Mouse (Mus musculus): ENCODE results near the gene Hacd1.
A peak's percentile ranks its signal among the peaks of the same experiment; 100 is the strongest.

Hacd1 gene

DNA sequence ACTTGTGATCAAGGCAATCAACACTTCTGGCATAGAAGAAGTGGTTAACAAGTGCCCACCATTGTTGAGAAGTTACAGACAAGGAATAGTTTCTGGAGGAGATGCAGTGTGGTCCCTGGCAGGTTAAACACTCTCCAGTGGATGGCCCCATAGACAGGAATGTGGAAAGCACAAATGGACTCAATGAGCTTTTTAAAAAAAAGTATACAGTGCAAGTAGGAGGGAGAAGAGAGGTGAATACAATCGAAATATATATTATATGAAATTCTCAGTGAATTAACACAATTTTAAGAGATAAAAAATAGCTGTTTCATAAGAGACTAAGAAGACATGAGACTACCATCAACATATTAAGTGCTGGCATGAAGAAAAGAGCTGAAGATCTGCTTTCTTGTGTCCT is 36.7 kb downstream of the Hacd1 start:
- no peak for DNase-seq (ENCODE audit: low read depth in 2 of 2, low spot score in 2 of 2)

DNA sequence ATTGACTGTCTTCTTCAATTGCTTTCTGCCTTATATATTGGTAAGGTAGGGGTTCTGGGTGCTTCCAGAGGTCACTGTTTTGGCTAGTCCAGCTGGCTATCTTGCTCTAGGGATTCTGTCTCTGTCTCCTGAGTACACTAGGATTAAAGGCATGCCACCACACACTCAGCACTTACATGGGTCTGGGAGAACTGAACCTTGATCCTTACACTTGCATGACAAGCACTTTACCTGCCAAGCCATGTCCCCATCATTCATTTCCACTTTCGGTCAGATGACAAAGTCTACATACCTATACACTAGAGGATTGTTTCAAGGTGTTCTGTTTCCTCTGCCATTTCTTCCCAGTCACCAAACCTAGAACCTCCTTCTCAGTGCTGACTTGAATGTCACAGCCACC is 50.8 kb downstream of the Hacd1 start:
- DNase-seq (ENCODE audit: low read depth in 2 of 2, low spot score in 2 of 2): no peak

DNA sequence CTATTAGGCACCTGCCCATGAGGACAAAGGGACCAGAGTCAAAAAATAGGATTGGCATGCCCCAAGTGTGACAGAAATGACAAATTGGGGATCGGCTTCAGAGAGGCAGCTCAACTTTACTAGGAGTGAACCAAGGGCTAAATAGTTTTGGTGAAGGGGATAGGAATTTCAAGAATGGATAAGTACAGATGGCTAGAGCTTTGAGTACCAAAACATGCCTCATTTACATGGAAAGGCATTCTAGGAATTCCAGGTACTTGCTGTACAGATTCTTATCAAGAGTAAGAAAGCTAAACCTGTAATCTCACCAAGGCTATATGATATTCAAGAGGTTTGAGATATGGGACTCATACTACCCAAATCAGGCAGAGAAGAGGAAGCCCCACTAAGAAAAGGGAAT is 95.8 kb downstream of the Hacd1 start:
- DNase-seq (ENCODE audit: low read depth in 2 of 2, low spot score in 2 of 2): no peak

DNA sequence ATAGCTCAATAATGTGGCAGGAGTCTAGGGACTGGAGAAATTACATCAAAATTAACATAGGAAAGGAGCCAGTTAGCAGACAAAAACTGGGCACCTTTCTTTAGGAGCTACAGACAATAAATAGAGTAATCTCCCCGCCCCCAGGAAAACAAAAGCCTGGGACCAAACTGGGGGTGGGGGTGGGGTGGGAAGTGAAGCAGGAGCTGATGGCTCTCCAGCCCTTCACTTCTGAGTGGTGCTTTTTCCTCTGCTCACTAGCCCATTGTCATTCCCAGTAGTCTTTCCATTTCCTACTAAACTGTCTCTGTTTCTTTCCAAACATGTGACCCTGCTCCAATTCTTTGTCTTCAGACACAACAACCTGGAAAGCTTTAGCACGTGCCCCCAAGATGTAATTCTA is 99.5 kb downstream of the Hacd1 start:
- no peak for DNase-seq (ENCODE audit: low read depth in 2 of 2, low spot score in 2 of 2)

DNA sequence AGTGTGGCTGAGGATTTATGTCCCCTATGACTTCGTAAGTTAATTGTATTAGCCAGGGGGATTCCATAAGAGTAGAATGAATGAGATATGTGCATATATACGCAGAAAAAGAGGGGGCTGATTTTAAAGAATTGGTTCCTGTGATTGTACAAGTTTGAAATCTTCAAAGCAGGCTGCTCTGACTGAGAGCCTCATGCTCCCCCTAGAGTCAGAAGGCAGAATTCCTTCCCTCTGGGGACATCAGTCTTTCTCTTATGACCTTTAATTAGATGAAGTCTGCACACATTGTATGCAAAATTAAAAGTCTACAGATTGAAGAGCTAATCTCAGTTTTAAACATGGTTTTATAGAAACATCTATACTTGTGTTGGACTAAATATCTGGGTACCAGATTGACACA is 117.8 kb downstream of the Hacd1 start:
- peak in 1 of 2 experiments; percentile 7 for DNase-seq (ENCODE audit: low read depth in 2 of 2, low spot score in 2 of 2)

DNA sequence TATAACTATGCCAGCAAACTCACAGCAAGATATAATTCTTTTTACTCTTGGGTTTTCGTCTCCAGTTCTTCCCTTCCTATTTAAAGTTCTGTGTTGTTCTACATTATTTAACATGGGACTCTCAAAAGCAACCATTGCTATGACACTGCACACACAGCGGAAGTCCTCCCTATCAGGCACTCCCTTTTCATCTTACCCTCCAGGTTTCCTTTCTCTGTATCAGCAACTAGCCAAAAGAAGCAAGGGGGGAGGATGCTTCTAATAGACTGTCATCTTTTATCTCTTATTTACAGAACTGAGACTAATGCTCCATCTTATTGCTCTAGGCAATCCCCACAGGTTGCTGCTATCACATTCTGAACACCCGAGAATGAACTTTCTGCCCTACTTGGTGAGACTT is 120.6 kb downstream of the Hacd1 start:
- DNase-seq (ENCODE audit: low read depth in 2 of 2, low spot score in 2 of 2): no peak

DNA sequence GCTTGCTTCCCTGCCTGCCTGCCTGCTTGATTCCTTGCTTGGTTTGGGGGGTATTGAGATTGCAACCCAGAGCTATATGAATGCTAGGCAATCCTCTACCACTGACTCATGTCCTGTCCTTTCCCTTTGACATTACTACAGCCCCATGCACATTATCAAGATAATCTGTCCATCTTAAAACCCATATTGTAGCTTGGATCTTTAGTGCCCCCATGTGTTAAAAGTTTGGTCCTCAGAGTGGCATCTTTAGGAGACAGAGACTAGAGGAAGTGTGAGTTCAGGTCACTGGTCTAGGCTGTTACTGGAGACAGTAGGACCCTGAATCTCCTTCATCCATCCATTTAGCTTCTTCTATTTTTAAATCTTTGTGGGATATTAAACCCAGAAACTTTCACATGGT is 123.7 kb downstream of the Hacd1 start:
- DNase-seq (ENCODE audit: low read depth in 2 of 2, low spot score in 2 of 2): no peak

DNA sequence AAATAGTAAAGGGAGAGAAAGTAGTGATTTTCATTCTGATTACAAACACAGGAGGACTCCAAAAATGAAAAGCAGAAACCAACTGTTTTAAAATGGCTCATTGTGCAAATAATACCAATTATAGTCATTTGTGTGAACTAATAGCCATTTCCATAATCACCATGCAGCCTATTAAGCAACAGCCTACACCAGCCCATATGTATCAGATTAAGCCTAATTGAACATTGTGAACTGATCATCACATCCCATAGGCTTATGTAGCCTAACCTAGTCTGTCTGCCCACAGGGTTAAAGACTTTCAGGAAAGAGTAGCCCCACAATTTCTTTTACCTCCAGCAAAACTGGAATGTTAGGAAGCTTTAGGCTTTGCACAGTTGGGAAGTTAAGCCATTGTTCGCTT is 125.2 kb downstream of the Hacd1 start:
- no peak for DNase-seq (ENCODE audit: low read depth in 2 of 2, low spot score in 2 of 2)

DNA sequence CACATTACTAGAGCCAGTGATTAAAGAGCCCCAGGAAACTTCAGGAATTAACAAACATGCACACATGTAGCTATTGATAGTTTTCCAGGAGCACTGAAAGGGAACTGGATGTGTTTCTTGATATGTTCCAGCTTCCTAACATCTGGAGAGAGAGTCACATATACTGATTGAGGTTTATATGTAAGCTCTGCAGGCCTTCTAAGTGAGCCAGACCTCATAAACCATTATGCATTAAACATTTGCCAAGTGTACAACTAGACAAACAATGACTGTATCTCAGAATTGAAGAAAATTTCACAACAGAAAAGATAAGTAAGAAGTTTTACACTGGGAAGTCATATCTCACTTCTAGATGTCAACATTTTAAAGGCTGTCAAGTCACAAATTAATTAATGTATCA is 167.4 kb downstream of the Hacd1 start:
- no peak for DNase-seq (ENCODE audit: low read depth in 2 of 2, low spot score in 2 of 2)

DNA sequence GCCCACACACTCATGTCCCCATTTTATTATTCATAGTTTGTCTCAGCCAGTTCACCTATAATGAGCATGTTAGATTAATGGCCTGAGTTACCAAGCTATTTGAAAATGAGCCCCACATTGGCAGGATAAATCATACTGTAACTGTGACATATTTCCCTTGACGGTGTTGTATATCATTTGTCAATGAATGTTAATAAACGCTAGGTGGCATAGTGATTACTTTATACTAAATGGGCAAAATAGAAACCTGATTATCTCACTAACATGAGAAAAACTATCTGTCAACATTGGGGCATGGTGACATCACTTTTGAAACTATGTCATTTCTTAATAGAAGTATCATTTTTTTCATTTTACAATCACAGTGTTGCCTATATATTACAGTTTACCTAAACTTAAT is 198.5 kb downstream of the Hacd1 start:
- DNase-seq (ENCODE audit: low read depth in 2 of 2, low spot score in 2 of 2): no peak

DNA sequence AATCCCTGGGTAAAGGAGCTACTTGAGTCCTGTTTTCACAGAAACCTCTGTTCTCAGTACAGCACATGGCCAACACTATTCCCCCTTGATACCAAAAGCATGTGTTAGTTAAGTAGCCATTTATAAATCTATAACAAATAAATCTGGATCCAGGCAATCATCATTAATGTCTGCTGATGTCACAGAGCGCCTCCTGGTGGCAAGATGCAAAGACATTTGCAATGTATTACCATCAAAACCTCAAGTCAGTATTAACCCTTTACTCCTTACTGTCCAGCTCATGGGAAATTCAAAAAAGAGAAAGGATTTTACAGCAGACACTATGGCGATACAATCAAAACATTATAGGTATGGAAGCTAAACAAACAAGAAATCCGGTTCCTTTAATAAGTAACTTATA is 200.4 kb downstream of the Hacd1 start:
- peak; percentile 11 to 22 for DNase-seq (ENCODE audit: low read depth in 2 of 2, low spot score in 2 of 2)

DNA sequence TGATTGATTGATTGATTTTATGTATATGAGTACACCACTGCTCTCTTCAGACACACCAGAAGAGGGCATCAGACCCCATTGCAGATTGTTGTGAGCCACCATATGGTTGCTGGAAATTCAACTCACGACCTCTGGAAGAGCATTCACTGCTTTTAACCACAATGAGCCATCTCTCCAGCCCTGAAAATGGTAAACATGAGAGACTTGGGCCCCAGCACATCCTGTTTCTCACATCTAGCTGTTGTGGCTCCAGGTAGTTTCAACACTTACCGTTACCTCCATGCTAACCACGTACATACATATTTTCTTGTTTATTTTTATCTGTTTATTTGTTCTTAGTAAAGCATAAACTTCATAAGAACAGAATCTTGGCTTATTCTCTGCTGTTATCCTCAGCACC is 219.6 kb downstream of the Hacd1 start:
- DNase-seq (ENCODE audit: low read depth in 2 of 2, low spot score in 2 of 2): no peak

DNA sequence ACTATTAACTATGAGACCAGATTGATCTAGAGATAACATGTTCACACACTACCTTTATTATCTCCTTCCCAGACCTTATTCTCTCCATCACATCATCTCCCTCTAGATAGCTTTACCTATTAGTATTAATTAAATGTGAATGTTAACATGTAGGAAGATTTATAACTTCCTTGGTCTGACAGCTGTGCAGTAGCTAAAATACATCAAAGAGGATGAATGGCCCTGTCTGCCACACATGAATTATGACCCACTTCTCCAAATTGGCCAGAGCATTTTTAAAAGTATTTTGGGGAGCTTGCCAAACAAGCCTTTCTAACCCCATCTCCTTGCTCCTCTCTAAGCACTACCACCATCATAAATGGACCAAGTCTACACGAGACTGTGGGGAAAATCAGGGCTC is 220.9 kb downstream of the Hacd1 start:
- no peak for DNase-seq (ENCODE audit: low read depth in 2 of 2, low spot score in 2 of 2)

DNA sequence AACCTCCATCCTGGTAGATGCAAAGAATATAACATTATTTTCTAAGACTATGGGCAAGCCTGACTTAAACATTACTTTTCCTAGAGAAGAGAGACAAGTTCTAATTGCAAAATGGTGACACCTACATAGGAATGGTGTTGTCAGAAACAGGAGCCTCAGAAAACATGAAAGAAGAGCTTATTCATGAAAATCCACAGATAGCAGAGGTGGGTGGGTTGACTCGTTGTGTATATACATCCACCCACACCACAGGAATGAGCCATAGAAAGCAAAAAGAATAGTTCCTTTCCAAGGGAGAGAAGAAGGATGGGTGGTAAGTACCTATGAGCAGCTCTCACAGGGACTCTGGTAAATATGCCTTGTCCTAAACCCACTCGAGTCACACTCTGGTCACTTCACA is 239.3 kb downstream of the Hacd1 start:
- no peak for DNase-seq (ENCODE audit: low read depth in 2 of 2, low spot score in 2 of 2)

DNA sequence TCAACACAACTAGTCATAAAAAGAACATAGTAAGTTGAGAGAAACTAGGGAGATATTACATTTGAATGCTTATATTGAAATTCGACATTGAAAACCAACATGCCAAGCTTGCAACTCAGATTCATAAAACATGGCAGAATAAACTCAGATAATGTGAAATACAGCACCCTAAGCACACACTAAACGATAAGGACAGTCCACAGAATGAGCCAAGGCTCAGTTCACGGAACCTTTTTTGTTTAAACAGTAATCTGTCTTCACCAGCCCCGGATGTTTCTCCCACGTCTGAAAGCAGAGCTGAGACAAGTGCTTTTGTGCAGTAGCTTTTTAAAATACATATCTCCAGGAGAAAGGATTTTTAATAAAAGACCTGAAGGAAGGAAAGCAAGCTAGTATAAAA is 247.3 kb downstream of the Hacd1 start:
- no peak for DNase-seq (ENCODE audit: low read depth in 2 of 2, low spot score in 2 of 2)

DNA sequence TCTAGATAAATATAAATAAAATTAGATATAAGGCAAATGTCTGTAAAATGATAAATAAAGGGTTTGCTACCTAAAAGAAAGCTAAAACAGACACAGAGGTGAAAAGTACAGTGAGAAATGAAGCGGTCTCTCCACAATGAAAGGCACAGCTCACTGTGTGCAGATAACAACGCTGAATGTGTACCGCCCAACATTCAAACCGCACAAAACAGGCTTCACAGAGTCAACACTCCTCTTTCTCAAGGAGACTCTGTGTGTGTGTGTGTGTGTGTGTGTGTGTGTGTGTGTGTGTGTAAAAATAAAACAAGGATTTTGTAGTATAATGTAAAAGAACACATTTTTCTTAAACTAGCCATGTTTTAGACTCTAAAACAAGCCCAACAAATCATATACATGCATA is 247.9 kb downstream of the Hacd1 start:
- DNase-seq (ENCODE audit: low read depth in 2 of 2, low spot score in 2 of 2): no peak

DNA sequence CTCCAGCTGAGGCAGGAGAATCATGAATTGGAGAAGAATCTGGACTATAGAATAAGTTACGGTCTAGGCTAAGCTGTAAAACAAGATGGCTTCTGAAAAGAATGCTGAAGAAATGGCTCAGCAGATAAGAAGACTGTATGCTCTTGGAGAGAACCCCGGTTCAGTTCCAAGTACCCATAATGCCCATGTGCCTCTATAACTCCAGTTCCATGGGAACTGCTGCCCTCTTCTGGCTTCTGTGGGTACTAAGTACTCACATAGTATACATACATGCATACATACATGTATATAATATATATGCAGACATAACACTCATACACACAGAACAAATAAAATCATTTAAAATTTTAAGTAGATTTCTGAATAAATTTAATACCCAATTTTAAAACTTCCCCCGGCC is 249.8 kb downstream of the Hacd1 start:
- no peak for DNase-seq (ENCODE audit: low read depth in 2 of 2, low spot score in 2 of 2)

DNA sequence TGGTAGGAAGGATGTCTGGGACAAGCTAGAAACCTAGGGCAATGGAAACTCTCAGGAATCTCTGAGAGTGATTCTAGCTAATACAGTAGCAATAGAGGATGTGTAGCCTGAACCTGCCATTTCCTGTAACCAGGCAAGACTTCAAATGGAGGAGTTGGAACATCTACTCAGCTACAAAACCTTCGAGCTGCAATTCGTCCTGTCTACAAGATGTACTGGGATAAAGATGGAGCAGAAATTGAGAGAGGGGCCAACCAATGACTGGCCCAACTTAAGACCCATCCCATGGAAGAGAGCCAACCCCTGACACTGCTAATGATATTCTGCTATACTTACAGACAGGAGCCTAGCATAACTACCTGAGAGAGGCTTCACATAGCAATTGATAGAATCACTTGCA is 255.3 kb downstream of the Hacd1 start:
- no peak for DNase-seq (ENCODE audit: low read depth in 2 of 2, low spot score in 2 of 2)
